Mouse (Mus musculus) heart, embryonic 11.5 days (tissue): Measurements from ENCODE around the gene P2rx7. TPM values are rescaled to one million over a fixed set of nuclear protein-coding genes. Genes with fewer than 3 reads are reported as not detected.

Source experiments
- ATAC-seq: fragments of 200-750 bp; cut with Nextera tagmentation; replicated peaks from 2 replicates; pipeline ENCODE4 v1.8.0; 2017; ENCODE audit warnings: moderate library complexity; ENCODE audit not compliant: insufficient number of reproducible peaks, low FRiP score, low TSS enrichment
- H3K27ac ChIP-seq: fragments of 300-500 bp; sonication (generic); 2 replicates; pipeline ENCODE4 v1.5.1; 2014; ENCODE audit warnings: mild to moderate bottlenecking, low read depth, low read length
- H3K27me3 ChIP-seq: fragments of 300-500 bp; sonication (generic); 2 replicates; pipeline ENCODE4 v1.6.1; 2014; ENCODE audit warnings: mild to moderate bottlenecking, low read length, mixed read lengths; ENCODE audit not compliant: control insufficient read depth, insufficient read depth
- H3K36me3 ChIP-seq: fragments of 300-500 bp; sonication (generic); 2 replicates; pipeline ENCODE4 v1.6.1; 2014; ENCODE audit warnings: mild to moderate bottlenecking, low read length, moderate library complexity, mixed read lengths; ENCODE audit not compliant: control insufficient read depth, insufficient read depth
- H3K4me1 ChIP-seq: fragments of 300-500 bp; sonication (generic); 2 replicates; pipeline ENCODE4 v1.6.1; 2014; ENCODE audit warnings: low read length; ENCODE audit not compliant: control insufficient read depth, insufficient read depth
- H3K4me2 ChIP-seq: fragments of 300-500 bp; sonication (generic); 2 replicates; pipeline ENCODE4 v1.6.1; 2014; ENCODE audit warnings: mild to moderate bottlenecking, moderate library complexity
- H3K4me3 ChIP-seq: fragments of 300-500 bp; sonication (generic); 2 replicates; pipeline ENCODE4 v1.5.1; 2014; ENCODE audit warnings: low read depth, low read length
- H3K9ac ChIP-seq: fragments of 300-500 bp; sonication (generic); 2 replicates; pipeline ENCODE4 v1.6.1; 2014; ENCODE audit warnings: mild to moderate bottlenecking, low read depth, low read length, moderate library complexity
- H3K9me3 ChIP-seq: fragments of 300-500 bp; sonication (generic); replicated peaks from 2 replicates; pipeline ENCODE4 v1.6.1; 2016; ENCODE audit warnings: low read length; ENCODE audit not compliant: control insufficient read depth
- WGBS: fragments of 180-500 bp; shearing (Covaris S2); extraction: QIAGEN DNeasy Blood & Tissue Kit; methylation state at CpG from one replicate; pipeline ENCODE4 v1.1.7; 2014; ENCODE audit not compliant: insufficient replicate concordance; 5-methylcytosine and 5-hydroxymethylcytosine counted together
- polyA plus RNA-seq: library from polyadenylated mRNA; unstranded; fragments of >200 nt; fragmentation: Nextera tagmentation; extraction: Ambion mirVana; gene quantifications from 2 replicates; pipeline ENCODE4 v1.2.1, GENCODE M21; 2014

P2rx7 gene
- polyA plus RNA-seq, result 0.36 and 1.00 TPM in 2 replicates

DNA sequence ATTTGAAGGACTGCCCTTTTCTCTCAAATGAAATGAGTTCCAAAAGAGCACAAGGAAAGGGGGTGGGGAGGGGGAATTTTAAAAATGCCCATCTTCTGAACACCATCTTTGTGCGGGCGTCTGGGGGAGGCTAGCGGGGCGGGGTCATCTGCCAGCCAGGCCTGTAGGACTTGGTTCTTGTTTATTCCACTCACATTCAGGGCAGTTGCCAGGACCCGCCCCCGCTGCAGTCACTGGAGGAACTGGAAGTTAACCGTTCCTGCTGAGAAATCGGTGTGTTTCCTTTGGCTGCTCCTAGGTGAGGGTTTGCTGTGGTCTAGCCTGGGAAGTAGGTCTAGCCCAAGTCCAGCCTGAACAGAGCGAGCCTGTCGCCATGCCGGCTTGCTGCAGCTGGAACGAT, at the start of gene P2rx7:
Gene P2rx7, plus strand, starts transcription at position 211 of the 400 bp plus-strand sequence.
- Histone ChIP-seq H3K4me3 (no peak within 1 kb of the TSS), H3K9ac (no peak within 1 kb of the TSS), H3K9me3 (no peaks in the 10 kb centered on the region), H3K4me2 (no peak within 1 kb of the TSS), H3K27ac (no peak within 1 kb of the TSS), H3K4me1 (peaks cover 14% of the 10 kb centered on the region), H3K36me3 (no peaks in the 10 kb centered on the region), H3K27me3 (no peaks in the 10 kb centered on the region)
- ATAC-seq, result no peak
- 64% methylated on average over 12 of the region's 12 CpGs for WGBS

DNA sequence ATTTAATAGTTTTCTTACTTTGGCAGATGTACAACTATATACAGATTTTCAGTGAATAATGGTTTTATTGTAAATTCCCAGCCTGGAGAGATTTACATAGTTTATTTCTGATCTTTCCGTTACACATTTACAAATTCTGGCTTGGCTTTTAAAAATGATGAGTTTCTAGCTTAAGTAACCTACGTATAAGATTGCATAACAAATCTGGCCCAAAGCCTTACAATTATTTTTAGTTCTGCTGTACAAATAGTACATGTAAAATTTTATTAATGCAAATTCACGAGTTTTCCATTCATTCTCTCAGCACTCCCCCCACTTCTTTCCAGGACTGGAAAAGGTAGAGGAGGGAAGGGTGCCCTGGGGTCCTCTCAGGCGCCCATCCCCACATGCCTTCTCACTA, 48.2 kb upstream of the P2rx7 start:
- H3K9me3 ChIP-seq, result no peaks in the 10 kb centered on the region
- WGBS, result 89% methylated on average over 4 of the region's 4 CpGs
- H3K9ac ChIP-seq, result no peak overlapping the region
- no peaks in the 10 kb centered on the region for H3K27me3 ChIP-seq
- no peak overlapping the region for H3K4me3 ChIP-seq
- H3K4me1 ChIP-seq, result no peaks in the 10 kb centered on the region
- H3K27ac ChIP-seq, result no peak overlapping the region
- no peak overlapping the region for H3K4me2 ChIP-seq
- H3K36me3 ChIP-seq, result peaks cover 28% of the 10 kb centered on the region
- ATAC-seq, result no peak

DNA sequence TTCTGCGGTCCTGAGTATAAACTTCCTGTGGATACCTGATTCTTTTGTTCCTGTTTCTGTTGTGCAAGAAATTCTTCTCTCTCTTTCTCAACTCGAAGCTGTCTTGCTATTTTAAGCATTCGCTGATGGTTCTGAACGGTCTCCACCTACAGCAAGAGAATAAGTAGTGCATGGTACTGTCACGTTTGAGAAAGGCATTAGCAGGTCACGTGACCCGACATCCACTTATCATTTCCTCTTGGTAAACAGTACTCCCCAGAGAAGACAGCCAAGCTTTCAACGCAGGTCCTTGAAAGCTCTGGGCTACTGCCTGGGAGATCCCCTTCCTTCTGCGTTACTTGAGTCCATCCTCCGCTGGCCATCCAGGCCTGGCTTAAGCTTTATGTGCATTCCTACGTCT, 41.5 kb upstream of the P2rx7 start:
- no peaks in the 10 kb centered on the region for H3K9me3 ChIP-seq
- peak; percentile 59; the same call in 1 of the 2 replicates for ATAC-seq
- H3K4me1 ChIP-seq, result peaks cover 13% of the 10 kb centered on the region
- H3K4me3 ChIP-seq, result no peak overlapping the region
- H3K27ac ChIP-seq, result peak overlapping the region; percentile 57
- H3K9ac ChIP-seq, result no peak overlapping the region
- H3K27me3 ChIP-seq, result no peaks in the 10 kb centered on the region
- H3K36me3 ChIP-seq, result peaks cover 12% of the 10 kb centered on the region
- WGBS, result 36% methylated on average over 11 of the region's 11 CpGs
- no peak overlapping the region for H3K4me2 ChIP-seq

DNA sequence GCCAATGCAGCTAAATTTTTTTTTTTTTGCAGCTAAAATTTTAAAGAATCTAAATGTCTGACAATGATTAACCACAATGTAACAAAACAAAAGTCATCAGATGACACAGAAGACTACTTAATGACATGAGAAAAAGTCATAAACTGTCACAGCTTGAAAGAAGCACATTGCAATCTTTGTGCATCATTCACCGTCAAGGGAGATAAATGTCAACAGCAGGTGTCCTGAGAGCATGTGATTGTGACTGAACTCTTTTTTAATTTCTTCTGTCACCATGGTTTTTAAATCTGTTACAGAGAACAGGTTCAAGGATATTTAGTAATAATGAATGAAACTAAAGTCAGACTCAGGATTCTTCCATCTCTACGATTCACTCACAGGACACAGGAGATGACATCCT, 38.8 kb upstream of the P2rx7 start:
- Histone ChIP-seq H3K27me3 (no peaks in the 10 kb centered on the region), H3K9ac (no peak overlapping the region), H3K4me2 (no peak overlapping the region), H3K27ac (no peak overlapping the region), H3K36me3 (peaks cover 2% of the 10 kb centered on the region; the same call in 1 of the 2 replicates), H3K9me3 (no peaks in the 10 kb centered on the region), H3K4me3 (no peak overlapping the region), H3K4me1 (peaks cover 13% of the 10 kb centered on the region)
- ATAC-seq, result no peak
- WGBS, result 62% methylated on average over 2 of the region's 2 CpGs

DNA sequence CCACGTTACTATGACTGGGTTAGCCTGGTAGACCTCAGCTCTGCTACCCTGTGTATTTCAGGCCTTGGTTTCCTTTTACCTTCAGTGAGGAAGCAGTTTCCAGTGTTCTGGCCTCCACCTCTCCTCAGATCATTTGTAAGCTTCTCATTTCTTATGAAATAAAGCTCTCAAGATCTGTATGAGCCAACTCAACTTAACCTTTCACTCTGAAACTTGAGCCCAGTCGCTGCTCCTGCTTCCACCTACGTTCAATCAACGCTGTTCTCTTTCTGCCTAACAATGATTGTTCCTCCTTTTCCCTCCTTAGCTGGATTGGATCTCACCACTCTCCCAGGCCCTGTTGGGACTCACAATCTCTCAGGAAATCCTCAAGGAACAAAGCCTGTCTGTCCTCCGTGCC, 32.1 kb upstream of the P2rx7 start:
- WGBS, result 52% methylated on average over 5 of the region's 5 CpGs

DNA sequence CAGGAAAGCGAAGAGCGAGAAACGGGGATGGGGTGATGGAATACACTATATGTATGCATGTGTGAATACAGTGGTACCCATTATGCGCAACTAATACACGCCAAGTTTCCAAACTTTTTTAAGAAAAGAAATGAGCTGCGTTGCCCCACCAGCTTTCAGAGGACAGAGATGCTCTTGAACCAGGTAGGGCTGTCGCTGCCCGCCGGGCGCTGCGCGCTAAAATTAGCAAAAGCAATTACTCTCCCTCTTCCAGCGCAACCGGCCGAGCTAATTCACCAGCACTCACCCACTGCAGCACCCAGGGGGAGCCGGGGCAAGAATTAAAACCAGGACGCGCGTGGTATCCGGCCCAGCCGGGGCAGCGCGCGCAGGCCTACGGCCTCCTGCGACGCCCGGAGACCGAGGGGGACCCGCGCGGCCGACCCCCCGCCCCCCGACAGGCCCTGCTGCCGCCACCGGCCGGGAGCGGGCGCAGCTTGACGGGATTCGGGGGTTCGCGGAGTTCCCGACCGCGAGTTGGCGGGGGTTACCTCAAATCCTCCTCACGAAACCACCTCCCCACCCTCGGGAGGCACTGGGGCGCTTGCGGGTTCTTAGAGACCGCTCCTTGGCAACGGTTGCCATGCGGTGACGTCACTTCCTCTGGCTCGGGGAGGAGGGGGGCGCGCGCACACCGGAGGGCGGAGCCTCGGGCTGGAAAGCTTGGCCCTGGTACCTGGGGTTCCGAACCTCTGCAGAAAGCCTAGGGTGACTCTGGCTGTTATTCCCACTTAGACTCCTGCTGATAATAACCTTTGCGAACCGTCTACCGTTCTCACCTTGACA, 29.6 kb upstream of the P2rx7 start, which contains the start of gene Ift81:
Gene Ift81, minus strand, starts transcription at position 611 of the 825 bp plus-strand sequence.
- H3K27ac ChIP-seq, result peak within 1 kb of the TSS; percentile 94
- ATAC-seq, result peak; percentile 79
- H3K9me3 ChIP-seq, result no peaks in the 10 kb centered on the region
- H3K27me3 ChIP-seq, result no peaks in the 10 kb centered on the region
- 2% methylated on average over 67 of the region's 67 CpGs for WGBS
- H3K36me3 ChIP-seq, result no peaks in the 10 kb centered on the region
- H3K4me2 ChIP-seq, result peak within 1 kb of the TSS; percentile 79
- H3K4me3 ChIP-seq, result peak within 1 kb of the TSS; percentile 88
- peaks cover 10% of the 10 kb centered on the region; the same call in 1 of the 2 replicates for H3K4me1 ChIP-seq
- H3K9ac ChIP-seq, result peak within 1 kb of the TSS; percentile 93

More for the DNA sequence above, 32.1 kb upstream of the P2rx7 start:
- Histone ChIP-seq H3K4me1 (peaks cover 10% of the 10 kb centered on the region; the same call in 1 of the 2 replicates), H3K27ac (peak overlapping the region; percentile 0; the same call in 1 of the 2 replicates), H3K9me3 (no peaks in the 10 kb centered on the region), H3K27me3 (no peaks in the 10 kb centered on the region), H3K4me2 (no peak overlapping the region), H3K4me3 (no peak overlapping the region), H3K36me3 (no peaks in the 10 kb centered on the region), H3K9ac (0 out of 2 replicates have a peak overlapping the region, but pooled peaks have one; percentile 34)
- ATAC-seq, result no peak

DNA sequence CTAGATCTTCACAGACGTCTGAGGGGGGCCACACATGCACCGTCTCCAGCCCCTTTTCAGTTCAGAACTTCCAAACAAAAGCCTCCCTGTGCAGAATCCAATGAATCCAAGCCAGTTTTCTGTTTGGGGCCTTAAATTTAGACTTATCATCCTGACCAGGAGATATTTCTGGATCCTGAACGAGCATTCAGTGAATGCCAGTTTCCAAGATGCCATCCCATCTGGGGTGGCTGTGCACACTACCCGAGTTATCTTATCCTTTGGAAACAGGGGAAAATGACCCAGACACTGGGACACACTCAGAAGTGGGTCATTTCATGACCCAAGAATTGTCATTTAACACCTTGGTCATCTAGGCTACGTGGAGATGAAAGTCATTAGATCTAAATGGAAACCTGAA, 26.0 kb upstream of the P2rx7 start:
- H3K27me3 ChIP-seq, result no peaks in the 10 kb centered on the region
- no peaks in the 10 kb centered on the region for H3K9me3 ChIP-seq
- no peak overlapping the region for H3K27ac ChIP-seq
- no peaks in the 10 kb centered on the region for H3K36me3 ChIP-seq
- no peak overlapping the region for H3K9ac ChIP-seq
- peaks cover 21% of the 10 kb centered on the region for H3K4me1 ChIP-seq
- no peak overlapping the region for H3K4me2 ChIP-seq
- 59% methylated on average over 5 of the region's 5 CpGs for WGBS
- no peak for ATAC-seq
- H3K4me3 ChIP-seq, result no peak overlapping the region

DNA sequence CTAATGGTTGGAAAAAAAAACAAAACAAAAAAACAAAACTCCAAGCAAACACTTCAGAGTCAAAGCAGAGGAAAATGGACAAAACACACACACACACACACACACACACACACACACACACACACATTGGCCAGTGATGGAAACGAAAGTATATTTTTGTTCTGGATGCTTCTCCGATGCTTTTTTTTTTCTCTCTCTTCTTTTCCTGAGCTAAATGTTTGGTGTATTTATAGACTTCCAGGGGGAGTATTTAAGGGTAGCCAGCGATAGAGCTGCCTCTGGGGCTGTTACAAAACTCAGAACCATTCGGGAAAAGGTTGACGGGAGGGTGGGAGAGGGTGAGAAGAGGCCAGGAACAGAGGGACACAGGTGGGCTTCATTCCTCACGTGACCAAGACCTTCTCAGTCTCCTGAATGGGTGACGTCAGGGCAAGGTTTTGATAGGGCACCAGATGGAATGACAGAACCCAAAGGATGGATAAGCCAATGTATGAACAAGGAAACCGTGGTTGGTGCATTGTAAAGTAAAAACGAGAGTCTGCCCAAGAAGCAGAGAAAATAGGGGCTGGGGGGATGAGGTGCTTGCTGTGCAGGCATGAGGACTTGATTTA, 23.9 kb upstream of the P2rx7 start:
- no peak overlapping the region for H3K4me2 ChIP-seq
- H3K4me1 ChIP-seq, result peaks cover 12% of the 10 kb centered on the region
- H3K9ac ChIP-seq, result no peak overlapping the region
- no peaks in the 10 kb centered on the region for H3K9me3 ChIP-seq
- no peaks in the 10 kb centered on the region for H3K27me3 ChIP-seq
- no peaks in the 10 kb centered on the region for H3K36me3 ChIP-seq
- H3K4me3 ChIP-seq, result no peak overlapping the region
- H3K27ac ChIP-seq, result peak overlapping the region; percentile 90
- 60% methylated on average over 9 of the region's 9 CpGs for WGBS
- ATAC-seq, result no peak
